Mouse (Mus musculus) MEL (cell line): ENCODE results near the gene Hist2h2ac.

ENCODE experiments used
- CTCF ChIP-seq, 3 experiments: IDR thresholded peaks in 2 of 3; conservative IDR thresholded peaks in 1 of 3; 2 replicates each; pipeline ENCODE4 v1.5.1; 2011 to 2012; ENCODE audit warnings: low read length in 3 of 3, low read depth in 2 of 3, mild to moderate bottlenecking in 2 of 3, improper control_type of control experiment in 1 of 3, inconsistent platforms in 1 of 3, mixed read lengths in 1 of 3, moderate library complexity in 1 of 3; ENCODE audit not compliant: control insufficient read depth in 1 of 3, insufficient read depth in 1 of 3, poor library complexity in 1 of 3, severe bottlenecking in 1 of 3
- ELF1 ChIP-seq: IDR thresholded peaks from 2 replicates; pipeline ENCODE4 v1.6.1; 2014; ENCODE audit warnings: low read depth, mild to moderate bottlenecking, inconsistent platforms, low read length, improper control_type of control experiment, moderate library complexity
- GATA1 ChIP-seq: IDR thresholded peaks from 2 replicates; pipeline ENCODE4 v1.6.1; 2011; ENCODE audit warnings: low read depth, low read length, improper control_type of control experiment
- MAX ChIP-seq: IDR thresholded peaks from 2 replicates; pipeline ENCODE4 v1.6.1; 2011; ENCODE audit warnings: low read length, improper control_type of control experiment
- MAZ ChIP-seq: IDR thresholded peaks from 2 replicates; pipeline ENCODE4 v1.6.1; 2012; ENCODE audit warnings: low read depth, mild to moderate bottlenecking, inconsistent platforms, low read length, improper control_type of control experiment
- POLR2A ChIP-seq, 2 experiments: IDR thresholded peaks; 2 replicates each; pipeline ENCODE4 v1.6.1; 2011 to 2012; ENCODE audit warnings: low read length in 2 of 2, mild to moderate bottlenecking in 2 of 2, control low read depth in 1 of 2, improper control_type of control experiment in 1 of 2, low read depth in 1 of 2, moderate library complexity in 1 of 2; ENCODE audit not compliant: control insufficient read depth in 1 of 2, insufficient read depth in 1 of 2, poor library complexity in 1 of 2
- RCOR1 ChIP-seq: IDR thresholded peaks from 2 replicates; pipeline ENCODE4 v1.6.1; 2012; ENCODE audit warnings: low read depth, mild to moderate bottlenecking, inconsistent platforms, low read length, improper control_type of control experiment
- TBP ChIP-seq: IDR thresholded peaks from 2 replicates; pipeline ENCODE4 v1.8.0; 2011; ENCODE audit warnings: low read depth, low read length, improper control_type of control experiment
- USF1 ChIP-seq: IDR thresholded peaks from 2 replicates; pipeline ENCODE4 v1.6.1; 2014; ENCODE audit warnings: low read depth, mild to moderate bottlenecking, inconsistent platforms, low read length, improper control_type of control experiment, moderate library complexity
- USF2 ChIP-seq, 2 experiments: IDR thresholded peaks; 2 replicates each; pipeline ENCODE4 v1.6.1; 2011 to 2012; ENCODE audit warnings: improper control_type of control experiment in 2 of 2, low read length in 2 of 2, borderline replicate concordance in 1 of 2, inconsistent platforms in 1 of 2, low read depth in 1 of 2, mild to moderate bottlenecking in 1 of 2; ENCODE audit not compliant: insufficient read depth in 1 of 2

DNA sequence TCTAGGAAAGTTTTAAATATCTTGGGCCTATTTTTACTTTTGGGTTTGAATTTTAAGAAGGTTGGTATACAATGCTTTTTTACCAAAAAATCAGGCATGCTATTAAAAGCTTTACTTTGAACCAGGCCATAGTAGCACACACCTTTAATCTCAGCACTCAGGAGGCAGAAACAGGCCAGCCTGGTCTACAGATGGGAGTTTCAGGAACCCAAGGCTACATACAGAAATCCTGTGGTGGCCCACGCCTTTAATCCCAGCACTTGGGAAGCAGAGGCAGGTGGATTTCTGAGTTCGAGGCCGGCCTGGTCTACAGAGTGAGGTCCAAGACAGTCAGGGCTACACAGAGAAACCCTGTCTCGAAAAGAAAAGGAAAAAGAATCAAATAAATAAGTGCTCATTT lies 46.9 kb upstream of the Hist2h2ac start:
- TF ChIP-seq POLR2A (IDR thresholded peaks at IDR 0.05; ENCODE audit: control insufficient read depth in 1 of 2, insufficient read depth in 1 of 2, low read depth in 1 of 2, low read length in 2 of 2, poor library complexity in 1 of 2) (no peak), CTCF (IDR thresholded peaks at IDR 0.05 in 2 of 3, conservative IDR thresholded peaks at IDR 0.05 in 1 of 3; ENCODE audit: control insufficient read depth in 1 of 3, insufficient read depth in 1 of 3, low read depth in 2 of 3, low read length in 3 of 3, poor library complexity in 1 of 3, severe bottlenecking in 1 of 3) (no peak), USF1 (no peak), MAZ (no peak), GATA1 (no peak), ELF1 (no peak), TBP (no peak), RCOR1 (no peak), USF2 (IDR thresholded peaks at IDR 0.05; ENCODE audit: borderline replicate concordance in 1 of 2, insufficient read depth in 1 of 2, low read depth in 1 of 2, low read length in 2 of 2) (no peak), MAX (no peak)
